Mouse (Mus musculus) liver, adult 2 months (tissue): ENCODE measurements around the gene Ube2dnl1. TPM values are rescaled to one million over a fixed set of nuclear protein-coding genes. Genes with fewer than 3 reads are reported as not detected.

ENCODE experiments used
- DNase-seq: peaks from one replicate; pipeline ENCODE4 v3.0.0-alpha.2; 2011; ENCODE audit warnings: low read depth, low spot score; ENCODE audit errors: extremely low read depth
- H3K27ac ChIP-seq: fragments of 200-500 bp; replicated peaks from 2 replicates; pipeline ENCODE4 v1.5.1; 2012; ENCODE audit warnings: low read depth, mild to moderate bottlenecking, control low read depth, inconsistent platforms, low read length; ENCODE audit not compliant: insufficient read depth
- H3K27me3 ChIP-seq: fragments of 200-500 bp; 2 replicates; pipeline ENCODE4 v1.6.1; 2012; ENCODE audit warnings: mild to moderate bottlenecking, moderate library complexity, low read length, inconsistent platforms; ENCODE audit not compliant: control insufficient read depth, insufficient read depth
- H3K36me3 ChIP-seq: fragments of 200-500 bp; 2 replicates; pipeline ENCODE4 v1.6.1; 2012; ENCODE audit warnings: low read length, inconsistent platforms; ENCODE audit not compliant: control insufficient read depth, insufficient read depth
- H3K4me1 ChIP-seq: fragments of 200-500 bp; 2 replicates; pipeline ENCODE4 v1.6.1; 2011; ENCODE audit warnings: low read length; ENCODE audit not compliant: control insufficient read depth, insufficient read depth
- H3K4me3 ChIP-seq: fragments of 200-500 bp; 2 replicates; pipeline ENCODE4 v1.5.1; 2011; ENCODE audit warnings: low read depth, mild to moderate bottlenecking, control low read depth, low read length, moderate library complexity; ENCODE audit not compliant: insufficient read depth
- H3K79me2 ChIP-seq: fragments of 200-500 bp; 2 replicates; pipeline ENCODE4 v1.6.1; 2012; ENCODE audit warnings: inconsistent platforms, mild to moderate bottlenecking, low read length, moderate library complexity; ENCODE audit not compliant: control insufficient read depth, insufficient read depth
- H3K9ac ChIP-seq: fragments of 200-500 bp; 2 replicates; pipeline ENCODE4 v1.6.1; 2012; ENCODE audit warnings: low read depth, mild to moderate bottlenecking, control low read depth, inconsistent platforms, low read length
- CTCF ChIP-seq: fragments of 200-500 bp; IDR thresholded peaks from 2 replicates; pipeline ENCODE4 v1.5.1; 2011; ENCODE audit warnings: low read depth, low read length, control low read depth
- POLR2A ChIP-seq: fragments of 200-500 bp; IDR thresholded peaks from 2 replicates; pipeline ENCODE4 v1.6.1; 2011; ENCODE audit warnings: low read length, control low read depth; ENCODE audit not compliant: insufficient read depth; ENCODE audit errors: extremely low read depth
- WGBS: fragments of 180-500 bp; shearing (Covaris S2); methylation state at CpG from one replicate; pipeline ENCODE4 v1.1.7; 2018; 5-methylcytosine and 5-hydroxymethylcytosine counted together
- polyA plus RNA-seq: library from polyadenylated mRNA; depleted of rRNA; stranded (reverse); fragments of >200 nt; gene quantifications from 2 replicates; pipeline ENCODE4 v1.2.3, GENCODE M21; 2012; rRNA removed
- total RNA-seq: library from RNA; depleted of rRNA; stranded (reverse); fragments of >200 nt; gene quantifications from 2 replicates; pipeline ENCODE4 v1.2.3, GENCODE M21; 2014; rRNA removed

Ube2dnl1 gene
- total RNA-seq: not detected in 2 replicates
- not detected in 2 replicates for polyA plus RNA-seq

GRCm38 (mm10) chrX:114904712-114905111 is at the start of gene Ube2dnl1:
Gene Ube2dnl1, plus strand, starts transcription at chrX:114905012.
- no peaks in the 10 kb centered on the region for H3K79me2 ChIP-seq
- no peak within 1 kb of the TSS for H3K4me3 ChIP-seq
- no peak within 1 kb of the TSS for H3K9ac ChIP-seq
- H3K27me3 ChIP-seq: no peaks in the 10 kb centered on the region
- no peak for TF ChIP-seq CTCF
- no peak for TF ChIP-seq POLR2A
- DNase-seq: no peak
- 74% methylated on average over 5 of the region's 5 CpGs for WGBS
- H3K4me1 ChIP-seq: no peaks in the 10 kb centered on the region
- H3K36me3 ChIP-seq: no peaks in the 10 kb centered on the region
- H3K27ac ChIP-seq: no peak within 1 kb of the TSS

- TF ChIP-seq POLR2A: no peak
- TF ChIP-seq CTCF: no peak
- no peak overlapping the region for H3K4me3 ChIP-seq
- DNase-seq: no peak
- no peaks in the 10 kb centered on the region for H3K4me1 ChIP-seq
- H3K27me3 ChIP-seq: no peaks in the 10 kb centered on the region
- no peaks in the 10 kb centered on the region for H3K79me2 ChIP-seq
- H3K27ac ChIP-seq: no peak overlapping the region
- no peaks in the 10 kb centered on the region for H3K36me3 ChIP-seq
- no peak overlapping the region for H3K9ac ChIP-seq
These were observed 9.3 kb upstream of the Ube2dnl1 start for GRCm38 (mm10) chrX:114895489-114895888.

- Histone ChIP-seq H3K4me3 (no peak overlapping the region), H3K27me3 (no peaks in the 10 kb centered on the region), H3K9ac (no peak overlapping the region), H3K79me2 (no peaks in the 10 kb centered on the region), H3K27ac (no peak overlapping the region), H3K4me1 (no peaks in the 10 kb centered on the region), H3K36me3 (no peaks in the 10 kb centered on the region)
- WGBS: 87% methylated on average over 3 of the region's 3 CpGs
- DNase-seq: no peak
- TF ChIP-seq POLR2A: no peak
These were observed 7.3 kb upstream of the Ube2dnl1 start for GRCm38 (mm10) chrX:114897506-114897905.

DNA sequence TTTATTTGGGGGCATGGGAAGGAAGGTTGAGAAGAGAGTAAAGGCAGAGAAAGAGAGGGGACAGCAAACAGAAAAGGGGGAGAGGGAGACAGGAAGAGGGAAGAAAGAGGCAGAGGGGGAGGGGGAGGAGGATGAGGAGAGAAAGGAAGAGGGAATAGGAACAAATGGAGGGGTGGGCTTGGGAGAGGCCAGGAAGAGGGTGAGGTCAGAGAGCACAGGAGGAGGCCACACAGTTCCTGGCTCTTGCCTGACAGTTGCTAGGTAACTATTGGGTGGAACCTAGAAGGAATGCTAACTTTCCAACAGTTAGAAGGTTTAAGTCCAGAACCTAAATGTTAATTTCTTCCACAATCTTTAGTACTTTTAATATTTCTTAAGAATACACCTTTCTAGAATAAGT is 1.4 kb upstream of the Ube2dnl1 start:
- H3K79me2 ChIP-seq: no peaks in the 10 kb centered on the region
- no peak overlapping the region for H3K9ac ChIP-seq
- no peak overlapping the region for H3K27ac ChIP-seq
- TF ChIP-seq POLR2A: no peak
- no peak overlapping the region for H3K4me3 ChIP-seq
- no peak for DNase-seq
- no peaks in the 10 kb centered on the region for H3K36me3 ChIP-seq
- H3K27me3 ChIP-seq: no peaks in the 10 kb centered on the region
- no peaks in the 10 kb centered on the region for H3K4me1 ChIP-seq

DNA sequence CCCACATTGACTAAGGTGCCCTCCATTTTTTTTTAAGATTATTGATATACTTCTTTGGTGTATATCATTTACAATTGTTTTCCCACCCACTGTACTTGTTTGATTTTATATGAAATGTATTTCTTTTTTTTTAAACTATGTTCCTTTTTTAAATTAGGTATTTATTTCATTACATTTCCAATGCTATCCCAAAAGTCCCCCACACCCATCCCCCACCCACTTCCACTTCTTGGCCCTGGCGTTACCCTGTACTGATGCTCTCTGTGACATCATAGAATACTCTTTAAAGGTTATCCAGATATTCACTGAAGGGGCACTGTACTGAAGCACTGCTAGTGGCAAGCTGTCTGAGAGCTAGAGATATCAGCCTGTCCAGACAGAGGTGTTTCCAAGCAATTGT is 2.5 kb downstream of the Ube2dnl1 start, which contains the start of gene Ube2dnl2:
Gene Ube2dnl2, plus strand, starts transcription at position 301 of the 400 bp plus-strand sequence.
- Histone ChIP-seq H3K4me3 (no peak within 1 kb of the TSS), H3K27me3 (no peaks in the 10 kb centered on the region), H3K27ac (no peak within 1 kb of the TSS), H3K4me1 (no peaks in the 10 kb centered on the region), H3K9ac (no peak within 1 kb of the TSS), H3K79me2 (no peaks in the 10 kb centered on the region), H3K36me3 (no peaks in the 10 kb centered on the region)
- 64% methylated on average over 1 of the region's 1 CpGs for WGBS
- DNase-seq: no peak
- TF ChIP-seq CTCF (no peak), POLR2A (no peak)

DNA sequence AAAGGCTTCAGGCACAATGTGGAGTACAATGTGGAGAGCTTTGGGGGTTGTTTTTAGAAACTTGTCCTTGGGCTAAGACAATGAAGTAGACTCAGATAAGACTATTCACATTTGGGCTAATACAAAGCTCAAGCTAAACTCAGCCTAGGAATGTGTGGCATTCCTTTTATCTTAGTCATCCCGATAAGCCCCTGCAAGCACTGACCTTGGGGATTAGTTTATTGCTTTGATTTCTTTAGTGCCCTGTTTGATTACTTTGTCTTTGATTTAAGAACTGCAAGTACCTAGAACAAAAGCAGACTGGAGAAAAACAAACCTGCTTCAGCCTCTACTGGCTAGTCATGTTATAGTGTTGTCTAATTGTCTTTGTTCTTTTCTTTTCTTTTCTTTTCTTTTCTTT is 50.3 kb downstream of the Ube2dnl1 start:
- Histone ChIP-seq H3K4me3 (no peak overlapping the region), H3K27ac (no peak overlapping the region)
- DNase-seq: no peak

More for the DNA sequence above, 50.3 kb downstream of the Ube2dnl1 start:
- no peaks in the 10 kb centered on the region for H3K79me2 ChIP-seq
- 15% methylated on average over 1 of the region's 1 CpGs for WGBS
- no peaks in the 10 kb centered on the region for H3K36me3 ChIP-seq
- H3K9ac ChIP-seq: no peak overlapping the region
- TF ChIP-seq CTCF: no peak
- no peak for TF ChIP-seq POLR2A
- H3K27me3 ChIP-seq: no peaks in the 10 kb centered on the region
- H3K4me1 ChIP-seq: no peaks in the 10 kb centered on the region

Other genes with a start within 250 kb of the Ube2dnl1 start
- gene Ube2dnl2, start 2.6 kb downstream of the Ube2dnl1 start, total RNA-seq: not detected in 2 replicates
- gene Ube2dnl2, start 2.6 kb downstream of the Ube2dnl1 start, polyA plus RNA-seq: not detected in 2 replicates